Mouse (Mus musculus) lung, adult 2 months (tissue): Measurements from ENCODE around the gene Krtap7-1.

Experiments used
- CTCF ChIP-seq: fragments of 200-500 bp; IDR thresholded peaks from 2 replicates; pipeline ENCODE4 v1.5.1; 2011; ENCODE audit warnings: mild to moderate bottlenecking, low read length, control low read depth; ENCODE audit not compliant: insufficient read depth
- POLR2A ChIP-seq: fragments of 200-500 bp; IDR thresholded peaks from 2 replicates; pipeline ENCODE4 v1.6.1; 2011; ENCODE audit warnings: low read depth, mild to moderate bottlenecking, control low read depth, low read length, borderline replicate concordance; ENCODE audit errors: extremely low read depth

- TF ChIP-seq POLR2A (no peak), CTCF (no peak)
Observed at GRCm38 (mm10) chr16:89530547-89530946, 22.4 kb upstream of the Krtap7-1 start.
